Mouse (Mus musculus): ENCODE measurements around the gene Fkbp2.

The Fkbp2 gene

GRCm38 (mm10) chr19:6971644-6972043 lies 8.7 kb downstream of the Fkbp2 start:
- 72% methylated on average over 6 of the region's 6 CpGs for WGBS

DNA sequence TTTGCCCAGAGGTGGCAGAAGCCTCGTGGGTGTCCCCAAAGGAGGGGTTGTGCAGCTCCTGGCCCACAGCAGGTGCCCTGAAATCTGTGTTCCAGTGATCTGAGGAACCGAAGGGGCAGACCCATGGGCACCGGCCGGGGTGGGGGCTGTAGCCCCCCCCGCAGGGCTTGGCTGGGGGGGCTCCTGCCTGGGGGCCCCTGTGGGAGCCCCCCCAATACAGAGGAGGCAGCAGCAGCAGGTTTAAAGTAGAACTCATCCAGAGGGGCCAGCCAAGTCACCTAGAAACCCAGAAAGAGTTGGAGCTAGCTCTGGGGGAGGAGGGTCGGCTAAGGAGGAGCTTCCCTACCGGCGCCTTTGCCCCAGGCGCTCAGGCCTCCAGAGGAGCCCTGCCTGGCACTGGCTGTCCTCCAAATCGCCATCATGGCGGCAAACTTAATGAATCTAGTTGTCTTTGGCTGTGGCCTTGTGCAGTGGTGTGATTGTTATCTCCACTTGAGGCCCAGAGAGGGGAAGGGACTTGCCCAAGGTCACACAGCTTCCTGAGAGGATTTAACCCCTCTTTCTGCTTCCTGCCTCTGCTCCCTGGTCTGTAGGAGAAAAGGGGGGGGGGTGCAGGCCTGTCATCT lies 9.7 kb downstream of the Fkbp2 start:
- WGBS = 29% methylated on average over 11 of the region's 11 CpGs

DNA sequence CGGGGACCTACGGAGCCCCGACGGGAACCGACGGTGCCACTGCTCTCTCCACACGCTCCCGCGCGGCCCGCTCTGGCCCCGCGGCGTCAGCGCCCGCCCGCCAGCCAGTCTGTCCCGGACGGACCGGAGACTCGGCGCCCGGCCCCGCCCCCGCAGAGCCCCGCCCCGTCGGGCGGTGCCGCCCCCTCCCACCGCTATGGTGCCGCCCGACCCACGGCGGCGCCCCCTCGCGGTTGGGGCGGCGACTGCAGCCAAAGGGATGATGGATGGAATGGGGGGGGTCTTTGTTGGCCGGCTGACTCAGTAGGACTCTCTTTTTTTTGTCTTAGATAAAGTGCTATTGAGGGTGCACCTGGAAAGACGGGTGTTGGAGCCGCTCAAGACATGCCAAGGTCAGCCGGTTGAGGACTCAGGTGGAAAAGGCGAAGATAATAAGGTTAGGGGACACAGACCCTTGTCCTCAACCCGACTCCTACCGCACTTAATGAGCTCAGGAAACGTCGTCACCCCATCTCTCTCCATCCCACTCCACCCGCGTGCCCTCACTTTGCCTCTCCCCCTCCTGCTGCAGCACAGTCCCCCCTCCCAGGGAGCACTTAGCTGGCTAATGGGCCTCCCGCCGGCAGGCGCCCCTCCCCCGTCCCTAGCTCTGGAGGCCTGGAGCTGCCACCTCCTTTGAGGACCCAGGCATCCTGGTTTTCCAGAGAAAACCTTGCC lies 10.5 kb downstream of the Fkbp2 start:
- WGBS = 2% methylated on average over 55 of the region's 55 CpGs

DNA sequence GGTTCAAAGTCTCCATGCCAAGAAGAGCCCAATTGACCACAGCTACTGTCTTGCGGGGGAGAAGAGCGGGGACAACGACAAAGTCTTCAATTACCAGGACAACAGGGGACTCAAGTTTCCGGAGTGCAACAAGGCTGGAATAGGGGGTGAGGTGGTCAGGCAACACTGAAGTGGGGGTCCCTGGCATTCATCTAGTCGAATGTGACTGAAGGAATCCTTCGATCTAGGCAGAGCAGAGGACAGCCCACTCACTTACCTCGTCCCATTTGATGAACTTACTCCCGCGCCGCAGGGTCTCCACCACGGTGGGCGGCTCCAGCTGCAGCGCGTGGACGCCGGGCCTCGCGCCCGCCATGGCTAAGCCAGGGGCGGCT lies 11.0 kb downstream of the Fkbp2 start:
- 9% methylated on average over 20 of the region's 20 CpGs for WGBS

- WGBS = 40% methylated on average over 15 of the region's 15 CpGs
These were observed 11.6 kb downstream of the Fkbp2 start for GRCm38 (mm10) chr19:6968491-6969271.

GRCm38 (mm10) chr19:6956461-6956860 lies 23.8 kb downstream of the Fkbp2 start:
- 89% methylated on average over 10 of the region's 10 CpGs for WGBS

- 89% methylated on average over 7 of the region's 7 CpGs for WGBS
These were observed 24.9 kb downstream of the Fkbp2 start for GRCm38 (mm10) chr19:6955424-6955823.

DNA sequence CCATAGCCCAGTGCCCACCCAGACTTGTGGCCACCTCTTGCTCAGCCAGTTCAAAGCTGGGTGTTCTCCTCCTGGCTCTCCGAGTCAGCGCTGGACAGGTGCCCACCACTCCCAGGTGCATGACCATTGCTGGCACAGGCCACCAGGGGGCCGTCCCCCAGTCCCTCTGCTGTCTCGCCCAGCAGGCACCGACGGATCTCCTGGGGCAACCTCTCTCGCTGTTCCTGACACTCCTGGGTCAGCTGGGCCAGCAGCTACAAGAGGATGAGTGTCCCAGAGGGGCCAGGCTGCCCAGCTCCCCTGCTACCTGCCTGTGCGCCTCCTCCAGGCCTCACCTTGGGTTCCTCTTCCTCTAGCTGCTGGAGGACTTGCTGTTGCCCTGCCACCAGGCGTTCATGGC lies 26.3 kb downstream of the Fkbp2 start:
- 56% methylated on average over 9 of the region's 9 CpGs for WGBS

DNA sequence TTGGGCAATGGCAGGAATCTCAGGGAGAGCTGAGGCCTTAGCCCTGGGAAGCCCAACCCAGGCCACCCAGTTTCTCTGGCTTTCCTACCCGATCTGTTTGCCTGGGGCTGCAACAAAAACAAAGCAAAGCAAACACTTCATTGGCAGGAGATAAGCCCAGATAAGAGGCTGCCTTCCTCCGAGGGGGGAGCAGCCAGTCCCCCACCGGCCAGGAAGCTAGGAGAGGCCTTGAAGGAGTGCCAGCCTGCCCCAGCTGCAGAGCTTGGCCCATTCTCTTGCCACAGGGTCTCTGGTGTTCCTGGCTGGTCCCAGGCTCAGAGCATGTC lies 27.6 kb downstream of the Fkbp2 start:
- 12% methylated on average over 3 of the region's 3 CpGs for WGBS

GRCm38 (mm10) chr19:6951994-6952711 lies 28.1 kb downstream of the Fkbp2 start:
- WGBS = 3% methylated on average over 31 of the region's 31 CpGs

GRCm38 (mm10) chr19:6951381-6951968 lies 28.8 kb downstream of the Fkbp2 start:
- under 1% methylated on average over 35 of the region's 35 CpGs for WGBS

- under 1% methylated on average over 28 of the region's 28 CpGs for WGBS
These were observed 29.6 kb downstream of the Fkbp2 start for GRCm38 (mm10) chr19:6950613-6951153.

DNA sequence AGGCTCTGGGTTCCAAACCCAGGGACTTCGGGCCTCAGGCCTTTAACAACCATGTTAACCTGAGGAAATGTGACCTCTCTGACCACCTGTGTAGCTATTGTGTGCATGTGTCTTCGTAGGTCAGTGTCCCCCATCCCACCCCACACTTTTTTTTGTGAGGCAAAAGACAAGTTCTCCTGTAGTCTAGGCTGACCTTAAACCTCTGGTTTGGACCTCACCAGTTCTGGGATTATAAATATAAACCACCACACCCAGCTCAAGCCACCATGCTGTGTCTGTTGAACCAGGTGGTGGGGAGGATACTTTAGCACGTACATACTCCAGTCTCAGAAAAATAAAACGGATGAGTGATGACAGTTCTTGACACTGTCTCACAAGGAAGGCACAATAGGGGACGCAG lies 30.4 kb downstream of the Fkbp2 start:
- WGBS = 46% methylated on average over 5 of the region's 5 CpGs

- WGBS = 94% methylated on average over 5 of the region's 5 CpGs
These were observed 30.8 kb downstream of the Fkbp2 start for GRCm38 (mm10) chr19:6949532-6949931.

DNA sequence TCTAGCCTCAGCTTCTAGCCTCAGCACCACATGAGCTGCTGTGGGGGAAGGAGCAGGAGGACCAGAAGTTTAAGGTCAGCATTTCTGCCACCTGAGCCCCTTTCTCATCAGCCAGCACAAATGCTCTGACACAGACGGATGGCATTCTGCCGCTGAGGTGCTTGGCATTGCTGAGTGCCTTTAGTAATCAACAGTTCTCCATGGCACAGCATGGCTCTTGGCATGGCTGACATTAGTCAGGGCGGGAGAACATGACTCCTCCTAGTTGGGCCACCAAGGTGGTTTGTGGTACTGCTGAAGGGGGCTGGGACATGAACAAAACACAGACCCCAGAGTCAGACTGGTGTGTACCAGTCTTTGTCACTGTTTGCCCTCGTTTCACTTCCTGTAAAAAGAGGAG lies 32.1 kb downstream of the Fkbp2 start:
- 64% methylated on average over 4 of the region's 4 CpGs for WGBS

DNA sequence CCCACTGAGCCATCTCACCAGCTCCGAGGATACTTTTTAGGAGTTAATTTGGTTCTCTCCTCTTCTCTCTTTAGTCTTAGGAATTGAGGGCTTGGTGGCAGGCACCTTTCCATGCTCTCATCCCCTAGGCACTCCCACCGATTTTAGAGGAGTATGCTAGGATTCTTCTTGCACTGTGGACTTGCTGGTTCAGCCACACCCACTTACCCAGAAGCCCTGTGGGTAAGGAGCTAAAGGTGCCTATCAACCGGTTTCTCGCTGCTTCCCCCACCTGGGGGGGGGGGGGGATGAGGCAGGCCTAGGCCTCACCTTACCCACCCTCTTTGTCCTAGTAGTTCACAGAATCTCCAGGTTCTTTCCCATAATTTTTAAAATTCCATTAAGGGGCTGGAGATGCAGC lies 32.6 kb downstream of the Fkbp2 start:
- WGBS = 62% methylated on average over 4 of the region's 4 CpGs

GRCm38 (mm10) chr19:6943709-6944108 lies 36.6 kb downstream of the Fkbp2 start:
- WGBS = 88% methylated on average over 6 of the region's 6 CpGs

DNA sequence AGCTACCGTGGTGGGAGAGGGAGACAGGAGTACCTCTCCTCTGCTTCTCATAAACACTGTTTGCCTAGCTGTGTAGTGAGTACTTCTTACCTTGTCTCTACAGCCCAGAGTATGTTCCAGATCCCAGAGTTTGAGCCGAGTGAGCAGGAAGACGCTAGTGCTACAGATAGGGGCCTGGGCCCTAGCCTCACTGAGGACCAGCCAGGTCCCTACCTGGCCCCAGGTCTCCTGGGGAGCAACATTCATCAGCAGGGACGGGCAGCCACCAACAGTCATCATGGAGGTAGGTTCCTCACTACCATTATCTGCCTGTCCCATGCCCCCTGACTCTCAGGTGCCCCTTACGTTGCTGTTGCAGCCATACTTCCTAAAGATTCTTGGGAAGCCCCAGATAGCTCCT lies 37.5 kb downstream of the Fkbp2 start:
- WGBS = 26% methylated on average over 5 of the region's 5 CpGs

DNA sequence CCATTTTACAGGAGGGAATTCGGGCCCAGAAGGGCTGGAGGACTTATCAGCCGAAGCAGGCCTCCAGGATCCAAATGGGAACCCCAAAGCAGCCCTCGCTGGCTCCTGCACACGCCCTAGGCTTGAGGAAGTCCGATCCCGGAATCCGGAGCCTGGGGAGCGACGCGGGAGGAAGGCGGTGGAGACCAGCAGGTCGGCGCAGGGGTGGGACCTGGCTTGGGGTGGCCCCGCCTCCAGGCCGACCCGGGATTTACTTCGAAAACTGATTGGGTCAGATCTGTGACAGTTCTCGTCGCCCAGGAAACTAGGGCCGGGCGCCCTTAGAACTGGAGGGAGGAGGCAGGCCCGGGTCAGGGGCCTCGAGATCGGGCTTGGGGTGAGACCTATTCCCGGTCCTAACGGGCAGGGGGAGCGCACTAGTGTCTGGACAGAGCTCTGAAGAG lies 38.0 kb downstream of the Fkbp2 start, which contains the start of gene Gpr137:
Gene Gpr137 (minus strand): TSS at position 232 of the 443 bp plus-strand sequence.
- WGBS = under 1% methylated on average over 27 of the region's 27 CpGs

- WGBS = 1% methylated on average over 83 of the region's 83 CpGs
These were observed 38.7 kb downstream of the Fkbp2 start, which contains the start of gene Bad for GRCm38 (mm10) chr19:6941372-6942248. TSS of gene Bad (plus strand) at chr19:6941861.

Measured in cerebral cortex, adult 2 months (tissue).